Mouse (Mus musculus) ES-Bruce4 (cell line): ENCODE measurements around the gene Vpreb3. TPM values are rescaled to one million over a fixed set of nuclear protein-coding genes. Genes with fewer than 3 reads are reported as not detected.
A peak's percentile ranks its signal among the peaks of the same experiment; 100 is the strongest.

Source experiments
- H3K27ac ChIP-seq: 2 replicates; pipeline ENCODE4 v1.5.1; 2012; ENCODE audit warnings: low read length, inconsistent platforms; ENCODE audit not compliant: insufficient read depth
- H3K27me3 ChIP-seq: 2 replicates; pipeline ENCODE4 v1.6.1; 2012; ENCODE audit warnings: mild to moderate bottlenecking, low read length, inconsistent platforms; ENCODE audit not compliant: control insufficient read depth, poor library complexity, insufficient read depth, severe bottlenecking
- H3K36me3 ChIP-seq: 2 replicates; pipeline ENCODE4 v1.6.1; 2012; ENCODE audit warnings: inconsistent platforms, mild to moderate bottlenecking, low read length, moderate library complexity; ENCODE audit not compliant: control insufficient read depth, poor library complexity, insufficient read depth, severe bottlenecking
- H3K4me1 ChIP-seq: one replicate; pipeline ENCODE4 v1.8.1; 2011; ENCODE audit warnings: low read length; ENCODE audit not compliant: control insufficient read depth, insufficient read depth
- H3K4me3 ChIP-seq: 2 replicates; pipeline ENCODE4 v1.5.1; 2011; ENCODE audit warnings: low read depth, mild to moderate bottlenecking, low read length
- H3K9ac ChIP-seq: 2 replicates; pipeline ENCODE4 v1.6.1; 2012; ENCODE audit warnings: low read depth, mild to moderate bottlenecking, inconsistent platforms; ENCODE audit not compliant: poor library complexity, severe bottlenecking
- H3K9me3 ChIP-seq: replicated peaks from 2 replicates; pipeline ENCODE4 v1.6.1; 2012; ENCODE audit warnings: mild to moderate bottlenecking, low read length, inconsistent platforms; ENCODE audit not compliant: control insufficient read depth, poor library complexity, insufficient read depth, severe bottlenecking
- CTCF ChIP-seq: IDR thresholded peaks from one replicate; pipeline ENCODE4 v1.8.1; 2011; ENCODE audit warnings: low read depth, low read length
- EP300 ChIP-seq: IDR thresholded peaks from 2 replicates; pipeline ENCODE4 v1.6.1; 2011; ENCODE audit warnings: low read depth, low read length; ENCODE audit not compliant: insufficient read depth
- POLR2A ChIP-seq: IDR thresholded peaks from one replicate; pipeline ENCODE4 v1.8.1; 2011; ENCODE audit warnings: low read length; ENCODE audit not compliant: insufficient read depth
- polyA plus RNA-seq: library from polyadenylated mRNA; stranded (reverse); fragments of >200 nt; gene quantifications from 2 replicates; pipeline ENCODE4 v1.2.4, GENCODE M21; 2011; ENCODE audit warnings: low read depth; ENCODE audit not compliant: missing spikeins, insufficient read depth, insufficient read length

Gene Vpreb3
- polyA plus RNA-seq, 1 experiment = not detected

DNA sequence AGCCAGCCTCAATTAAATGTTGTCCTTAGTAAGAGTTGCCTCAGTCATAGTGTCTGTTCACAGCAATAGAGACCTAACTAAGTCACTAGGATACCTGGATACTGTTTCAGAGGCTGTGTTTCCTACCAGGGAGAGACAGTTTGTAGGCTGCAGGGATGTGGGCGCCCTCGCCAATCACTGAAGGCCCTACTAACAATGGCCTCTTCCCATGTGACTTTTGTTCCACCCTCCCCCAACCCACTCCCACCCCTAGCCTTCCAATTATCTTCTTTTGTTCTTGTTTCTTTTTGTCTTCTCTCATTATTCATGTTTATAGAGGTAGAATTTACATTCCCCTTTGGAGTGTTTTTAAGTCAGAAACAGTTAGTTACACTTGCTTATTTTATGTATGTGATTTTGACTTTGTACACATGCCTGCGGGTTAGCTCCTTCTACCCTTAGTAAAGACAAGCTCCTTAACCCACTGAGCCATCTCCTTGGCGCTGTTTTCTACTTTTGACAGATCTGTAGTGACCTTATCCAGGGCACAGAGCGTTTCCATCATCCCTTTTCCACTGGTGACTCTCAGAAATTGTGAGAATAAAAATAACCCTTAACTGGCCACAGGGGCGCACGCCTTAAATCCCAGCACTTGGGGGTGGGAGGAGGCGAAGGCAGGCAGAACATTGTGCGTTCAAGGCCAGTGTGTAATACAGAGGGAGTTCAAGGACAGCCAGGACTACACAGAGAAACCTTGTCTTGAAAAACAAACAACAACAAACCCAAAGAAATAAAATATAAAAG is 1.6 kb upstream of the Vpreb3 start:
- peak; percentile 69; the same call in 1 of the 2 replicates for TF ChIP-seq EP300
- no peak for TF ChIP-seq CTCF
- no peaks in the 10 kb centered on the region for H3K9me3 ChIP-seq
- H3K36me3 ChIP-seq = peaks cover 12% of the 10 kb centered on the region; the same call in 1 of the 2 replicates
- no peak overlapping the region for H3K9ac ChIP-seq
- no peak overlapping the region for H3K4me3 ChIP-seq
- H3K27me3 ChIP-seq = no peaks in the 10 kb centered on the region
- peak overlapping the region; percentile 87 for H3K27ac ChIP-seq
- H3K4me1 ChIP-seq = peaks cover 4% of the 10 kb centered on the region

DNA sequence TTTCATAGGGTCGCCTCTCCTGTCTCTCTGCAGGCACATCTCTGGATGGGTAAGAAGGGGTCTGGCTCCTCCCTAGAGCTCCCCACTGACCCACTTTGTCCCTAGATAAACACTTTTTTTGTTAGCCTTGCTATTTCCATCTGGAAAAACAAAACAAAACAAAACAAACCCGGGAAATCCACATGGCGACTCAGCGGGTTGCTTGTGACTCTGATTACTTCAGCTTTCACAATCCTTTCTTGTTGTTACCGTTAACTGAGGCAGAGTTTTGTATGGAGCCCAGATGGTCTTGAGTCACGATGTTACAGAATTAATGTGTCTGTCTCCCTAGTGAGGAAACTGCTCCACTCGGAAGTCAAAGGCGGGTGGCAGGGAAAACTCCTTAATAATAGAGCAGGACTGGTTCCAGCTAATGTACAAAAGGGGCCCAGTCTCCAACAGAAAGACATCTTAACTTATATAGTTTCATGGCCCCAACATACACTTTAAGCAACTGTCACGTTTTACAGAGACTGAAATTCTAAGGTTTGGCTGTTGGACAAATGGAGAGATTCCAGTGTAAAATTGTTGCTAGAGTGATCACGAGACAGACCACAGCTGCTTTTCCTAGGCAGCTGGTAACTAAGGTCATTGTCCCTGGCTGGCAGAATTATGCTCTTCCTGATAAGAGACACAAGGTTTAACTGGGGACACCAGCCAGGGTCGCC is 1.4 kb downstream of the Vpreb3 start:
- Histone ChIP-seq H3K4me3 (no peak overlapping the region), H3K9ac (no peak overlapping the region), H3K4me1 (peaks cover 4% of the 10 kb centered on the region), H3K27ac (no peak overlapping the region), H3K9me3 (no peaks in the 10 kb centered on the region), H3K27me3 (no peaks in the 10 kb centered on the region), H3K36me3 (no peaks in the 10 kb centered on the region)
- TF ChIP-seq POLR2A (no peak), EP300 (no peak), CTCF (no peak)

GRCm38 (mm10) chr10:75945213-75945612 is 2.4 kb downstream of the Vpreb3 start:
- no peak for TF ChIP-seq CTCF
- no peak for TF ChIP-seq EP300
- TF ChIP-seq POLR2A = no peak
- no peak overlapping the region for H3K27ac ChIP-seq
- H3K9me3 ChIP-seq = no peaks in the 10 kb centered on the region
- no peak overlapping the region for H3K9ac ChIP-seq
- no peak overlapping the region for H3K4me3 ChIP-seq
- H3K4me1 ChIP-seq = peaks cover 9% of the 10 kb centered on the region
- H3K27me3 ChIP-seq = no peaks in the 10 kb centered on the region
- no peaks in the 10 kb centered on the region for H3K36me3 ChIP-seq

DNA sequence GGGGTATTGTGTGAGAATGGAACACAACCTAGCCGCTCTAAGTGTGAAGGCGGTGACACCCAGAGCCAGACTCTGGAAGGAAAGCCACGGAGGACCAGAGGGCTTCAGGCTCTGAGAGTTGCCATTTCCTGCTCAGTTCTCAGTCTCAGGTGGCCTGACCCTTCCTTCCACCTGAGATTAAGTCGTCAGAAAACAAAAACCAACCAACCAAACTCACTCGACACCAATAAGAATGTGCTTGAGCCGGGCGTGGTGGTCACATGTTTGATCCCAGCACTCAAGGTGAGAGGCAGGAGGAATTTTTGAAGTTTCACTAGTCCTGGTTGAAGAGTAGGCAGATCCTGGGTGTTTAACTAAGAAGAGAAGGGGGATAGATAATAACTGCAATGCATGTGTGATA is 3.0 kb downstream of the Vpreb3 start:
- Histone ChIP-seq H3K4me1 (peaks cover 5% of the 10 kb centered on the region), H3K9me3 (no peaks in the 10 kb centered on the region), H3K9ac (no peak overlapping the region), H3K27me3 (no peaks in the 10 kb centered on the region), H3K36me3 (no peaks in the 10 kb centered on the region), H3K27ac (no peak overlapping the region), H3K4me3 (no peak overlapping the region)
- TF ChIP-seq EP300 = no peak
- no peak for TF ChIP-seq POLR2A
- TF ChIP-seq CTCF = no peak

DNA sequence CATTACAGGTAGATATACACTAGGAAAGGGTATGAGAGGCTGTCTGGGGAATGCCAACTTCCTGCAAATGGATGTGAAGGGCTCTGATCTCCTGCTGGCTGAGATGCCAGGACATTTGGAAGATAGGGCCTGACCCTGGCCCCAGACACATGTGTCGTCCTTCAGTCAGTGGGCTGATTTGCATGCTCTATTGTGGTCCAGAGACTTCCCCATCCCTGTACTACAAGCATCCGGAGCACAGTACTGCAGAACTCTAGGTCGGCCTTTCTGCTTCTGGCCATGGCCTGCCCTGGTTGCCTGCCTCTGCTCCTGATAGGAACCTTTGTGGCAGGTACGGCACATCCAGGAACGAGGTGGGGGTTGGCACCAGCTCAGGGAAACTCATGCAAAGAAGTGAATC is 5.2 kb downstream of the Vpreb3 start:
- no peak overlapping the region for H3K4me3 ChIP-seq
- no peak overlapping the region for H3K27ac ChIP-seq
- H3K9me3 ChIP-seq = no peaks in the 10 kb centered on the region
- TF ChIP-seq CTCF = no peak
- TF ChIP-seq POLR2A = no peak
- no peak for TF ChIP-seq EP300
- H3K4me1 ChIP-seq = peaks cover 5% of the 10 kb centered on the region
- no peak overlapping the region for H3K9ac ChIP-seq
- H3K27me3 ChIP-seq = no peaks in the 10 kb centered on the region
- no peaks in the 10 kb centered on the region for H3K36me3 ChIP-seq
